Mouse (Mus musculus): ENCODE data around the gene Nptxr. TPM values are rescaled to one million over a fixed set of nuclear protein-coding genes. Genes with fewer than 3 reads are reported as not detected.

Nptxr gene
- total RNA-seq, 2 experiments from 2014 or later, result 878 to 953 TPM

Other genes starting within 250 kb of the Nptxr start
- 1 to 10 TPM in 1 of 2 experiments, under 1 TPM in 1; 0.29 to 1.7 TPM for gene Dmc1, start 199.7 kb downstream of the Nptxr start, total RNA-seq (2021)
- gene Fam227a, start 145.8 kb downstream of the Nptxr start, total RNA-seq (2021), result 10 to 100 TPM; 10.2 to 11.0 TPM
- 10 to 100 TPM; 57.0 to 59.9 TPM for gene Cby1, start 145.6 kb downstream of the Nptxr start, total RNA-seq (2021)
- 100 to 1,000 TPM; 103 TPM for gene Tomm22, start 133.9 kb downstream of the Nptxr start, total RNA-seq (2021)
- gene Josd1, start 116.8 kb downstream of the Nptxr start, total RNA-seq (2021), result 10 to 100 TPM; 46.2 to 46.4 TPM
- 10 to 100 TPM; 43.3 to 44.1 TPM for gene Gtpbp1, start 113.9 kb downstream of the Nptxr start, total RNA-seq (2021)
- 10 to 100 TPM; 18.5 to 23.3 TPM for gene Sun2, start 62.2 kb downstream of the Nptxr start, total RNA-seq (2021)
- gene Dnal4, start 26.9 kb downstream of the Nptxr start, total RNA-seq (2021), result 10 to 100 TPM; 41.1 TPM
- 10 to 100 TPM; 21.9 to 36.2 TPM for gene Npcd, start 29.5 kb upstream of the Nptxr start, total RNA-seq (2021)
- gene Cbx6, start 29.9 kb upstream of the Nptxr start, total RNA-seq (2021), result 100 to 1,000 TPM; 389 to 413 TPM
- gene Apobec3, start 86.9 kb upstream of the Nptxr start, total RNA-seq (2021), result 1 to 10 TPM; 6.1 to 6.4 TPM
- 10 to 100 TPM; 12.8 to 15.1 TPM for gene Cbx7, start 166.4 kb upstream of the Nptxr start, total RNA-seq (2021)
- gene Pdgfb, start 210.2 kb upstream of the Nptxr start, total RNA-seq (2021), result 10 to 100 TPM; 45.4 to 48.1 TPM